Mouse (Mus musculus) spleen, postnatal 4 days (tissue): ENCODE measurements at regions not wholly inside any gene's neighbourhood (a gene's known extent, or its start where the extent isn't known, plus 50 kb on each side); places are given as distances from the start of the nearest gene placed in this dataset.
A peak's percentile ranks its signal among the peaks of the same experiment; 100 is the strongest.
"Not testable (repeated sequence)": the region's sequence is repeated elsewhere in the genome, so short reads cannot be mapped to it uniquely, and the experiment has no call there.

Experiments
- DNase-seq, 2 experiments: peaks; one replicate each; pipeline ENCODE4 v3.0.0; 2022; ENCODE audit warnings: low spot score in 2 of 2

- DNase-seq, result peak in 1 of 2 experiments; percentile 51
Observed at GRCm38 (mm10) chrX:170809909-170810308, 137.5 kb downstream of the Asmt start.

GRCm38 (mm10) chrX:170815381-170815780 is 142.9 kb downstream of the Asmt start:
- DNase-seq, result no peak

- peak in 1 of 2 experiments; percentile 28 for DNase-seq
Observed at GRCm38 (mm10) chrX:170841108-170841507, 168.7 kb downstream of the Asmt start.

- DNase-seq, result not testable (repeated sequence)
Observed at GRCm38 (mm10) chrX:170841551-170841950, 169.1 kb downstream of the Asmt start.

- DNase-seq, result not testable (repeated sequence)
Observed at GRCm38 (mm10) chrX:170842878-170843465, 170.5 kb downstream of the Asmt start.

GRCm38 (mm10) chrX:170876616-170877015 is 204.2 kb downstream of the Asmt start:
- DNase-seq, result not testable (repeated sequence)

- peak; percentile 9 to 59 for DNase-seq
Observed at GRCm38 (mm10) chrX:170880864-170881263, 208.4 kb downstream of the Asmt start.
